Mouse (Mus musculus) thymus, postnatal 25 days (tissue): ENCODE results near the gene Srsf6.

Experiments
- DNase-seq: peaks from one replicate; pipeline ENCODE4 v3.0.0; 2022

The Srsf6 gene

GRCm38 (mm10) chr2:162934421-162934820, 3.1 kb downstream of the Srsf6 start:
- no peak for DNase-seq

DNA sequence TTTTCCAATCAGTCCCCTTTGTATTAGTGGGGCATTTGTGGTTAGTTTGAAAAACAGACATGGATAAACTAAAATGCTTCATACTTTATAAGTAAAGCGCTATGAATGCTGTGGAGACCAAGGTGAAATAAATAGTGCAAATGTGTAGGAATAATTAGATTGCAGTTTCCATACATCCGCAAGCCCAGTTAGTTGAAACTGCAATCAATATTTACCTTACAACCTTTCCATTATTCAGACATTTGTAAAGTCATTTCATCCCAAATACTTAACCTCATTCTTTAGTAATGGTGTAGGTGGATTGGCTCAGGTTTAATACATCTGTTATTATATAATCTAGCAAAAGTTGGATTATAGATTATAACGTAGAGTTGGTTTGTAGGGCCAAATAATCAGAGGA, 4.4 kb downstream of the Srsf6 start:
- DNase-seq: no peak

- DNase-seq: no peak
These were observed 8.2 kb downstream of the Srsf6 start for GRCm38 (mm10) chr2:162939562-162939961.

DNA sequence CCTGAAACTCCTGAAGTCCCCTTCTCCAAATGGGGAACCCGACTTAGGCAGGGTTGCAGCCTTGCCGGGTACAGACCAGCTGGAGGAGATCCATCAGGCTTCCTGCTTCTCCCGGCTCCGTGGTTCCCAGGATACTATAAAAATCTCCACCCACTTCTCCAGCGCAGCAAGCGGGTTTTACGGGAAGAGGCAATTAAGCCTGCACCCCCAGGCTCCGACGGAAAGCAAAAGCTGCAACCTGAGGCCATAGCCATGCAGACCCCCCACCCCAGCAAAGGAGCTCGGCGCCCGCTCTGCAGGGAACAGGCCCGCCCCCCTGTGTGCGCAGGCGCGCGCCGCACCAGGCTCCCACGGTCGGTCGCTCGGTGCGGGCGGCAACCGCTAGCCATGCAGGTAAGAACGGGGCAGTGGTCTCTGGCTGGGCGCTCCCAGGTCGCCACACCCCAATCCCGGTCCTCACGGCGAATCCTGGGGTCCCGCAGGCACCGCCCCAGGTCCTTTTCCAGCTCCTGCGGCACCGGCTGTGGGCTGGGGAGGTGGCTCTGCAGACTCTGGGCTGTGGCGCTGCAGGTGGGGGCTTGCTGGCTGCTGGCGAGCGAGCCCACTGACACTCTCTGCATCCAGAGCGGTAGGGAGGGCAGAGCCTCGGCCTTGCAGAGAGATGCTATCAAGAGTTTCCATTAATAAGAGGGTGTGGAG, 12.0 kb downstream of the Srsf6 start, which contains the start of gene L3mbtl1:
Gene L3mbtl1, plus strand, starts transcription at position 325 of the 699 bp plus-strand sequence.
- no peak for DNase-seq

DNA sequence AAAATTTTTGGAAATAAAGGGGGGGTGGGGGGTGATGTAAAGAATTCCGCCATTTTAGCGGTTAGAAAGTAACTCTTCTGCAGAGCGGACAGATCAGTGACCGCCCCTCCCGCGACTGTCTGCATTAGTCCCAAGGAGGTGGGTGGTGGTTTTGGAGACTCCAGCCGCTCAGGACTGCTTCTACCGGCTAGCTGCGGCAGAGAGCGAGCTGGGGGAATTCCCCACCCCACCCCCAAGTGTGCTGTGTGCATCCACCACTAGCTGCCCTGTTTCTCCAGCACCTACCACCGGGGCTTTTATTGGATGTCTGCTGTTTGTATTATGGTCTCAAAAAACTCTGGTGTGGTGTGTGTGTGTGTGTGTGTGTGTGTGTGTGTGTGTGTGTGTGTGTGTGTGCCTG, 12.6 kb downstream of the Srsf6 start:
- no peak for DNase-seq

DNA sequence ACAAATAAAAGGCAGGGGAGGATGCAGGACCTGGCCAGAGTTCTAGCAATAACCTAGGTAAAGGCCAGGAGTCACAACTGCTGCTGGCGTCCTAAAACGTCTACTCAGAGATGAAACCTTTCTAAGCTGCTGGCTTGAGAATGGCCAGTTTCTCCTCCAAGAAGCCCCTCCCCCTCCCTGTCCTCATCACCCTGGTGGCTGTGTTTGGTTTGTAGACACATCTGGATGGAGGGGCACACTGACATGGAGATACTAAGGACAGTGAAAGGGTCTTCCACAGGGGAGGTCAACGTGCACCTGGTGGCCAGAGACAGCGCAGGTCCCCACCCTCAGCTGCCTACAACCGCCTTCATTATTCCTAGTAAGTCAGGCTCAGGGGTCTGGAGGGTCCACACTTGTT, 15.6 kb downstream of the Srsf6 start:
- no peak for DNase-seq

- no peak for DNase-seq
These were observed 16.4 kb downstream of the Srsf6 start for GRCm38 (mm10) chr2:162947736-162948135.

DNA sequence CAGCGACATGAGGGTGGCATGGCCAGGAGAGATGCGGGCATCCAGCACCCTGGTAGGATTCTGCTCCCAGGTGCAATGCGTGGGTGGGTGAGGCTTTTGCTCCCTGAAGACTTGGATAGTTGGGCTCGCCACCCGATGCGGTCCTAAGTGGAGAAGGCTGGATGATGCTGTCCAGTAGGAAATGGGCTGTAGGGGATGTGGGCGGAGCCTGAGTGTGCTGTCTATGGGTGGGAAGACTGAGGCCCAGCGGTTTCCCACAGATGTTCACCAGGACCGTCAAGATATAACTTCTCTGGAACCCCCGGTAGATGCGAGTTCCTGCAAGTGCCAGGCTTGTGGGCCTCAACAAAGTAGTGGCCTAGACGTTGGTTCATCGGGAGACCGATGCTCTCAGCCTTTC, 16.9 kb downstream of the Srsf6 start:
- DNase-seq: no peak

DNA sequence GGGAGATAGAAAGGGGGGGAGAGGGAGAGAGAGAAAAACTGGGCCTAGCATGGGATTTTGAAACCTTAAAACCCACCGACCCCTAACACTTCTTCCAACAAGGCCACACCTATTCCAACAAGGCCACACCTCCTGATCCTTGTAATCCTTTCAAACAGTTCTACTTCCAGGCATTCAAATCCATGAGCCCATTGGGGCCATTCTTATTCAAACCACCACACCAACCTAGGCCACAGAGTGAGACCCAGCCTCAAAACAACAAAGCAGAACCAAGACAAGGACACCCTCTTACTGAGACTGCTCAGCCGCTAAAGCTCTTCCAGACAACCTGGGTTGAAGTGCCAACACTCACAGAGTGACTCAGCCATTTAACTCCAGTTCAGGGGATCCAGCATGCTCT, 19.4 kb downstream of the Srsf6 start:
- DNase-seq: no peak

GRCm38 (mm10) chr2:162956843-162957242, 25.5 kb downstream of the Srsf6 start:
- DNase-seq: no peak

DNA sequence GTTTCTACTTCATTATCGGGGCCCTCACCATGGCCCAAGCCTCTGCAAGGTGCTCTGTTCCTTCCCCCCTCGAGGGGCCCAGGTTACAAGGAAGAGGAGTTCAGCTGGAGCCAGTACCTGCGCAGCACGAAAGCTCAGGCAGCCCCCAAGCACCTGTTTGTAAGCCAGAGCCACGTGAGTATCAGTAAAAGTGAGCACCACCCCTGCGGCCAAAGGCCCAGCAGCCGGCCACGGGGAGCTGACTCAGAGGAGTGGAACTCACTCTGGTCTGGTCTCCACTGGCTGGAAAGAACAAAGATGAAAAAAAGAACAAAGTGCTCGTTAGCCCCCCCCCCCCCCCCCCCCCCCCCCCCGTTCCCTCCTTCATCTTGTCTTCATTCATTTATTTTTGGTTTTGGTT, 30.0 kb downstream of the Srsf6 start:
- no peak for DNase-seq

DNA sequence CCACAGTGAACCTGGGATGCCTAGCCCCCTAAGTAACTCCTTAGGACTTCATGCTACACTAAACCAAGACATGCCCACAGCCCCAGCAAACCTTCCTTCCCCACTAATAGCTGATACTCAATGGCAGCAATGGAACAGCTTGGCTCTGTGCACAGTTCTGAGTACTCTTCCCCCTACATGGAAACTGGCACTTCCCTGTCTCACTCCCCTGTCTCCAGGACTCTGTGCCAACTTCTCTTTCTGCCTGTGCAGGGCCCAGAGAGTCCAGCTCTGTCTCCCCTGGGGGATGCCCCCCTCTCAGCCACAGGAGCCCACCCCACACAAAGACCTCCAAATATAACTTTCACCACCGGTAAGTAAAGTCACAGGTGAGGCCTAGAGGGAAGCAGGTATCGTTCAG, 35.4 kb downstream of the Srsf6 start:
- no peak for DNase-seq

DNA sequence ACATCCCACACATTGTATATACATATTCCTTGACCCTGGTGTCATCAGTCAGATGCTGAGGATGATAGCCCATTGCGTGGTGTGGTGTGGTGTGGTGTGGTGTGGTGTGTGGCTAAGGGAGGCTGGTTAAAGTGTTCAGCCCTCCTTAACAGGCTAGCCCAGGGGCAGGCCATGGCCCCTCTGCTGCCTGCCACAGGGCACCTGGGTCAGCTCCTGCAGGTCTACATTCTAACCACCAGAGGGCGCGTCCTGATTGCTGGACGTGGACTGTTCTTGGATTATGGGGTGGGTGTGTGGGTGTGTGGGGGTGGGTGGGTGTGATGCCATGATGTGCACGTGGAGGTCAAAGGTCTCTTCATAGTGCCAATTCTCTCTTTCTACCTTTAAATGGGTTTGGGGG, 37.0 kb downstream of the Srsf6 start:
- DNase-seq: peak; percentile 40

DNA sequence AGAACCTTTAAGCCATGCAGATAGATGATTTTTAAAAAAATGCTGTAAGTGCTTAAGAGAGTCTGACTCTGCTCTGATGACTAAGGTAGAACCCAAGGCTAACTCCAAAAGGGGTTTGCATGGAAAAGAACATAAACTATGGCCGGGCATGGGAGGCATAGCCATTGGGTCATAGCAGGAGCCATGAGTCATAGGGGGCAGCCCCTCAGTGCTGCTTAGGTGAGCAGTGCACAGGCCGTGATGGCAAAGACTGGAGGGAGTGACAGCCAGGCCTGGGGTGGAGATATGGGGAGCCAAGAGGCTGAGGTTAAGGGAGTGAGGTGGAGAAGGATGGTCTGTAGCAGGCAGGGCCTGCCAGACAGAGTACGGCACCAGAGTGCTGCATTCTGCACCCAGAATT, 37.8 kb downstream of the Srsf6 start:
- DNase-seq: no peak

- no peak for DNase-seq
These were observed 39.6 kb downstream of the Srsf6 start for GRCm38 (mm10) chr2:162970896-162971295.

DNA sequence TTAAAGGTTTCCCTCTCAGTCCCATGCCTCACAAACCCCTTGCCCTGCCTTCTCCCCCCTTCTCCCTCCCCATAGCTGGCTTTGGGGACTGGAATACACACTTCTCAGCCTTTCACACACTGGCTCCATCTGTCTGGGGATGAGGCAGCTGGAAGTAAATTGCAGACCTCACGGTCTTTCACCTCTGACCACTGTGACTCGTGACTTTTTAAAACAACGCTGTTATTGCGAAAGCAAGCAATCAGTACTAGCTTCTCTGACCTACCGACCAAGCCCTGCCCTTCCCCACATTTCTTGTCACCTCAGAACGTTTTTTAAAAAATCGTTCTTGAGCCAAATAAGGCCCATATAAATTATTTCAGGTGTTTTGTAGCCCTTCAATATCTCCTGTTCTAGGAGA, 41.4 kb downstream of the Srsf6 start:
- DNase-seq: no peak

- DNase-seq: no peak
These were observed 41.9 kb downstream of the Srsf6 start for GRCm38 (mm10) chr2:162973206-162973605.

DNA sequence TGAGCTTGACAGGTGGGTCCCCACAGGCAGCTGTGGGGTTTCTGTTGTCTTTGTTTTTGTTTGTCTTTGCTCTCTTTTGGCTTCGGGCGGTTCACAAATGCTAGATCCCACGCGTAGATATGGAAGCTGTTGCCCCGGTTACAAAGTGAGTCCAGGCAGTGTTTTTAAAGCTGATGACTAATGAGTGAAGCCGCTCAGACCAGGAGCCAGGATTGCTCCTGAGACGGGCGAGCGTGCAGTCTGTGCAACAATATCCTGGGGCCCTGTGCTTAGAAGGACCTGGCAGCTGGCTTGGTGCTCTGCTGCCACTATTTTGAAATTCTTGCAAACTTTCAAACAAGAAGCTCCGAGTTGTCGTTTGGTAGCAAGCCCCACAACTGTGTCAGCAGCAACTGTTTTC, 42.3 kb downstream of the Srsf6 start:
- no peak for DNase-seq

GRCm38 (mm10) chr2:162975157-162975775, 43.9 kb downstream of the Srsf6 start:
- no peak for DNase-seq

GRCm38 (mm10) chr2:162976001-162976400, 44.7 kb downstream of the Srsf6 start:
- no peak for DNase-seq

DNA sequence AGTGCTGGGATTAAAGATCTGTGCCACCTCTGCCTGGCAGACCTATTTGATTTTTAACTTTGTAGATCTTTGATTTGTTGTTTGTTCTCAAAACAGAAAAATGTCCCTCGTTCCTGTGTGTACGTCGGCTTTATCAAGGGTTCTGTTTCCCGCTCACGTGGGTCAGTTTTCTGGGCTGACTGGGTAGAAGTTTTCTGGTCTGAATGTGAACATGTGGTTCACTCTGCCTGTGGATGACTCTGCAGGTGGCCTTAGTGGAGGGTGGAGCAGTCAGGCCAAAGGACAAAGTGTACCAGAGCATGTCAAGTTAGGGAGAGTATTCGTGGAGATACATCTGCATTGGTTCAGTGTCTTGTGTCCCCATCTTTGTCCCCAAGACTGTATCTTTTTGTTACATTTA, 53.1 kb downstream of the Srsf6 start:
- no peak for DNase-seq

DNA sequence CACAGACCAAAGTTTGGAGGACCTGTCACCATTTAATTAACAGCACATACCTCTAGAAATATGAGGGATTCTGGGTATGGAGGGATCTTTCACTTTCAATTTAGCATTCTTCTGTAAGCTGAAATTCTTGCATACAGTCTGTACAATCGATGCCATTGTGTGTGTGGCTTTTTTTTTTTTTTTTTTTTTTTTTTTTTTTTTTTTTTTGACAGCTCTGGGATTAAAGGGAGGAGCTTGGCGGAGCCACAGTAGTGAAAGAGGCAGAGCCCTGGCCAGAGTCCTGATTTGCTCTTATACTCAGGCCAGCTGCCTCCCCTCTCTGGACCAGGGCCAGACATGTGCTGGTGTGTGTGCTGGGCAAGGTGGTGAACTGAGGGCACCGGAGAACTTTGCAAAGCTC, 54.6 kb downstream of the Srsf6 start:
- no peak for DNase-seq
